Mouse (Mus musculus) heart, embryonic 12.5 days (tissue): ENCODE measurements at regions not wholly inside any gene's neighbourhood (a gene's known extent, or its start where the extent isn't known, plus 50 kb on each side); places are given as distances from the start of the nearest gene placed in this dataset.
"Not testable (repeated sequence)": the region's sequence is repeated elsewhere in the genome, so short reads cannot be mapped to it uniquely, and the experiment has no call there.

Experiments used
- ATAC-seq: fragments of 200-750 bp; cut with Nextera tagmentation; 2 replicates; pipeline ENCODE4 v1.8.0; 2017; ENCODE audit warnings: moderate TSS enrichment, moderate library complexity; ENCODE audit not compliant: insufficient number of reproducible peaks, low FRiP score
- H3K27ac ChIP-seq: fragments of 300-500 bp; sonication (generic); 2 replicates; pipeline ENCODE4 v1.5.1; 2016; ENCODE audit warnings: mild to moderate bottlenecking, moderate library complexity; ENCODE audit not compliant: poor library complexity, severe bottlenecking
- H3K27me3 ChIP-seq: fragments of 300-500 bp; sonication (generic); replicated peaks from 2 replicates; pipeline ENCODE4 v1.6.1; 2016; ENCODE audit warnings: mild to moderate bottlenecking, moderate library complexity
- H3K36me3 ChIP-seq: fragments of 300-500 bp; sonication (generic); 2 replicates; pipeline ENCODE4 v1.6.1; 2016; ENCODE audit warnings: mild to moderate bottlenecking, moderate library complexity
- H3K4me1 ChIP-seq: fragments of 300-500 bp; sonication (generic); replicated peaks from 2 replicates; pipeline ENCODE4 v1.6.1; 2016; ENCODE audit warnings: mild to moderate bottlenecking
- H3K4me2 ChIP-seq: fragments of 300-500 bp; sonication (generic); 2 replicates; pipeline ENCODE4 v1.6.1; 2016; ENCODE audit warnings: mild to moderate bottlenecking, moderate library complexity
- H3K4me3 ChIP-seq: fragments of 300-500 bp; sonication (generic); 2 replicates; pipeline ENCODE4 v1.5.1; 2016; ENCODE audit warnings: mild to moderate bottlenecking
- H3K9ac ChIP-seq: fragments of 300-500 bp; sonication (generic); 2 replicates; pipeline ENCODE4 v1.6.1; 2016; ENCODE audit warnings: mild to moderate bottlenecking, moderate library complexity
- H3K9me3 ChIP-seq: fragments of 300-500 bp; sonication (generic); replicated peaks from 2 replicates; pipeline ENCODE4 v1.6.1; 2016; ENCODE audit warnings: mild to moderate bottlenecking, moderate library complexity
- WGBS: fragments of 180-500 bp; shearing (Covaris S2); methylation state at CpG from one replicate; pipeline ENCODE4 v1.1.7; 2016; 5-methylcytosine and 5-hydroxymethylcytosine counted together

DNA sequence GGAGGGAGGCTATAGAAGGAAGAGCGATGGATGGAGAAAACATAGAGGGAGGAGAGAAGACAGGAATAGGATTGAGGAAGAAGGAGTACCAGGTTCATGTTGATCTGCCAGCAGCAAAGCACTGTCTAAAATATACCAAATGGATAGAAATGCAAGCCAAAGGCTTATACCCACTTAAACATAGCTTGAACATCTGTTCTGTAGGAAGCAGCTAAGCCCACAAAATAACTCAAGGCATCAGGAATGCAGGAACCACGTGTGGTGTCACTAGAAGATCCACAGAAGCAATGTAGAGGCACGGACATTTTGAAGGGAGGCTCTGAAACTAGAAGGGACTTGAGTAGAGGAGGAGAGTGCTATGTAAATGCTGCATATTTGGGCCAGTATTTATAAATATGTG lies 78.9 kb downstream of the Smgc start:
- Histone ChIP-seq H3K36me3 (no peaks in the 10 kb centered on the region), H3K9ac (no peak overlapping the region), H3K4me3 (no peak overlapping the region), H3K9me3 (no peaks in the 10 kb centered on the region), H3K27me3 (no peaks in the 10 kb centered on the region; the same call in 1 of the 2 replicates), H3K4me1 (no peaks in the 10 kb centered on the region), H3K27ac (no peak overlapping the region), H3K4me2 (no peak overlapping the region)
- 57% methylated on average over 3 of the region's 3 CpGs for WGBS
- ATAC-seq = no peak

DNA sequence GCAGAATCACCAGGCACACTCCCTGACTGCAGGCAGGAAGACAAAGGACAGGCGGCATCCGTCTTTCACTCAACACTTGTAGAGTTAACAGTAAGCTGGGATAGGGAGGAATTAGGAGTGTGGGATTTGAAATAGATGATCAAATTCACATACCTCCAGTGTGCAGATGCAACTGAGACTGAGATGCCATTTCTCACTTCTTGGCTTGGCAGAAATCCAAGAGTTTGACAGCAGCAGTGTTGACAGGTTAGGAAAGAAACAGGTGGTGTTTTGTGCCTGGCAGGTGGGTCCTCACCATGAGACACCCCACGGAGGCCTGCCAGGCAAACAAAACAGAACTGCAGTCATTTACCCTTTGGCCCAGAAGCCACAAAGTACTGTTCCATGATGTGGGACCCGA lies 79.8 kb downstream of the Smgc start:
- H3K9ac ChIP-seq = no peak overlapping the region
- ATAC-seq = no peak
- WGBS = 40% methylated on average over 4 of the region's 4 CpGs
- H3K4me3 ChIP-seq = no peak overlapping the region
- no peak overlapping the region for H3K27ac ChIP-seq
- H3K27me3 ChIP-seq = no peaks in the 10 kb centered on the region; the same call in 1 of the 2 replicates
- no peaks in the 10 kb centered on the region for H3K9me3 ChIP-seq
- no peak overlapping the region for H3K4me2 ChIP-seq
- no peaks in the 10 kb centered on the region for H3K36me3 ChIP-seq
- H3K4me1 ChIP-seq = no peaks in the 10 kb centered on the region

GRCm38 (mm10) chr15:91924542-91924941 lies 86.5 kb downstream of the Smgc start:
- 68% methylated on average over 4 of the region's 4 CpGs for WGBS
- no peak for ATAC-seq

GRCm38 (mm10) chr15:91927492-91927891 lies 89.4 kb downstream of the Smgc start:
- no peaks in the 10 kb centered on the region for H3K4me1 ChIP-seq
- no peaks in the 10 kb centered on the region for H3K36me3 ChIP-seq
- no peaks in the 10 kb centered on the region for H3K27me3 ChIP-seq
- no peak overlapping the region for H3K27ac ChIP-seq
- H3K4me3 ChIP-seq = no peak overlapping the region
- no peaks in the 10 kb centered on the region for H3K9me3 ChIP-seq
- H3K9ac ChIP-seq = no peak overlapping the region
- H3K4me2 ChIP-seq = no peak overlapping the region
- 23% methylated on average over 3 of the region's 3 CpGs for WGBS
- ATAC-seq = no peak

More at GRCm38 (mm10) chr15:91924542-91924941, 86.5 kb downstream of the Smgc start:
- Histone ChIP-seq H3K4me1 (no peaks in the 10 kb centered on the region), H3K4me2 (no peak overlapping the region), H3K4me3 (no peak overlapping the region), H3K9ac (no peak overlapping the region), H3K27me3 (no peaks in the 10 kb centered on the region), H3K27ac (no peak overlapping the region), H3K9me3 (no peaks in the 10 kb centered on the region), H3K36me3 (no peaks in the 10 kb centered on the region)

GRCm38 (mm10) chr15:91928511-91928910 lies 90.4 kb downstream of the Smgc start:
- no peaks in the 10 kb centered on the region for H3K9me3 ChIP-seq
- no peaks in the 10 kb centered on the region for H3K36me3 ChIP-seq
- no peak overlapping the region for H3K4me2 ChIP-seq
- WGBS = 73% methylated on average over 7 of the region's 7 CpGs
- no peak overlapping the region for H3K4me3 ChIP-seq
- no peaks in the 10 kb centered on the region for H3K27me3 ChIP-seq
- no peak overlapping the region for H3K9ac ChIP-seq
- no peak overlapping the region for H3K27ac ChIP-seq
- ATAC-seq = no peak
- no peaks in the 10 kb centered on the region for H3K4me1 ChIP-seq

DNA sequence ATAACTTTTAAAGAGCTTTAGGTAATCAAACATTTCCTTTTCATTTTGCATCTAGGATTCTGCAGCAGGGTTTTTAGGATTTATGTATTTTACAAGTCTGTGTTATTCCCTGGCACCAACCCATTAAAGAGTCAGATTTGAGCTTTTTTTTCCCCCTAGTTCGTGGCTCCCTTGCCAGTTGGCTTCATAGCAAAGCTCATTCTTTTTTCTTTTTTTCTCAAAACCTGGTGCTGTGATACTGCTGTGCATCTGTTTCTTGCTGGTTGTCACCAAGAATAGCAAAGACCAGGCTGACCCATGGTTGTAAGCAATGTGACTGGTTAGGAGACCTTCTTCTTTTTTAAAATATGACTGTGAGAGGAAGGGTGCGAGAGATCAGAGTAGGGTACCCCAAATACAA lies 93.7 kb upstream of the Cntn1 start:
- ATAC-seq = no peak
- Histone ChIP-seq H3K27me3 (no peaks in the 10 kb centered on the region), H3K9me3 (no peaks in the 10 kb centered on the region), H3K27ac (no peak overlapping the region), H3K36me3 (no peaks in the 10 kb centered on the region), H3K4me2 (no peak overlapping the region), H3K4me1 (no peaks in the 10 kb centered on the region), H3K4me3 (no peak overlapping the region), H3K9ac (no peak overlapping the region)
- WGBS = 63% methylated on average over 2 of the region's 2 CpGs

DNA sequence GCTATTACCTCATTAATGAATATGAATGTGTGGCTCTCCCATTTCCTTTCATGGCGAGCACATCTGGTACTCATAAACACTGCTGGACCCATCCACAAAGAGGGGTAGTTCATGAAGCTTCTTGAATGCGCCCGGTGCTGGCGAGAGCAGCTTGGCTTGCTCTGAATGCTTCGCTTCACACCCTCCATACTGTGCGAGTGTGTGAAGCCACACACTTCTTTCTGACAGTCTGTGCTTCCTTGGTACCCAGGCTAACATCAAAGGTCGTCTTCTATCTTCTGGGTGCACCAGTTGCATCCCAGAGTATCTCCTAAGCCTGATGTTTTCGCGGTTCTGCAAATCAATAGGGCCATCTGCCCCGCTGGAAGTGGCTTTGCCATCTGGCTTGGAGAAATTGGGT lies 85.8 kb upstream of the Cntn1 start:
- Histone ChIP-seq H3K4me2 (no peak overlapping the region), H3K9ac (no peak overlapping the region), H3K4me1 (no peaks in the 10 kb centered on the region), H3K27ac (no peak overlapping the region), H3K4me3 (no peak overlapping the region), H3K27me3 (no peaks in the 10 kb centered on the region), H3K9me3 (no peaks in the 10 kb centered on the region), H3K36me3 (no peaks in the 10 kb centered on the region)
- WGBS = 73% methylated on average over 10 of the region's 10 CpGs
- no peak for ATAC-seq

GRCm38 (mm10) chr15:91969378-91969777 lies 81.6 kb upstream of the Cntn1 start:
- Histone ChIP-seq H3K27ac (no peak overlapping the region), H3K4me1 (no peaks in the 10 kb centered on the region), H3K27me3 (no peaks in the 10 kb centered on the region), H3K9ac (no peak overlapping the region), H3K4me3 (no peak overlapping the region), H3K4me2 (no peak overlapping the region), H3K9me3 (no peaks in the 10 kb centered on the region), H3K36me3 (no peaks in the 10 kb centered on the region)
- ATAC-seq = no peak
- 26% methylated on average over 10 of the region's 10 CpGs for WGBS

DNA sequence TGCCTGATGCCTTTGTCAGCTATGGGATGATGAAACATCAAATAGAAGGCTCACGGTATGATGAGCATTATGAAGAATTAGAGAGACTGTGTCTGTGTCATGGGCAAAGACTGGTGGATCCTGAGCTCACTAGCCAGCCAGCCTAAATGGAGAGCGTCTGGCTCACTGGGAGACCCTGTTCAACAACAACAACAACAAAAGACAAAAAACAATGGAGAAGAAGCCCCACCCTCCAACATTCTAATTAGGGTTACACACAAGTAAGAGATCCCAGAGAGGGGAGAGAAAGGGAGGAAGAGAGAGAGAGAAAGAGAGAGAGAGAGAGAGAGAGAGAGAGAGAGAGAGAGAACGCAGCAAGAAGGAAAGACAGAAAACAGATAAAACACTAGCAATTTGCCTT lies 79.6 kb upstream of the Cntn1 start:
- 60% methylated on average over 3 of the region's 3 CpGs for WGBS
- Histone ChIP-seq H3K4me2 (peak overlapping the region; percentile 41; the same call in 1 of the 2 replicates), H3K9me3 (no peaks in the 10 kb centered on the region), H3K9ac (no peak overlapping the region), H3K4me1 (no peaks in the 10 kb centered on the region), H3K27ac (no peak overlapping the region), H3K4me3 (no peak overlapping the region), H3K36me3 (no peaks in the 10 kb centered on the region), H3K27me3 (no peaks in the 10 kb centered on the region)
- no peak for ATAC-seq

- H3K4me3 ChIP-seq = no peak overlapping the region
- no peaks in the 10 kb centered on the region for H3K36me3 ChIP-seq
- peak overlapping the region; percentile 41; the same call in 1 of the 2 replicates for H3K4me2 ChIP-seq
- no peak overlapping the region for H3K27ac ChIP-seq
- H3K4me1 ChIP-seq = no peaks in the 10 kb centered on the region
- no peak overlapping the region for H3K9ac ChIP-seq
- H3K9me3 ChIP-seq = no peaks in the 10 kb centered on the region
- H3K27me3 ChIP-seq = no peaks in the 10 kb centered on the region
- ATAC-seq = no peak
- 19% methylated on average over 5 of the region's 5 CpGs for WGBS
These were observed 79.1 kb upstream of the Cntn1 start for GRCm38 (mm10) chr15:91971846-91972245.

- WGBS = 55% methylated on average over 2 of the region's 2 CpGs
- Histone ChIP-seq H3K36me3 (no peaks in the 10 kb centered on the region), H3K9me3 (no peaks in the 10 kb centered on the region), H3K9ac (no peak overlapping the region), H3K4me3 (no peak overlapping the region), H3K4me2 (no peak overlapping the region), H3K27me3 (no peaks in the 10 kb centered on the region), H3K4me1 (no peaks in the 10 kb centered on the region), H3K27ac (no peak overlapping the region)
- no peak for ATAC-seq
These were observed 75.4 kb upstream of the Cntn1 start for GRCm38 (mm10) chr15:91975606-91976005.

GRCm38 (mm10) chr15:91983186-91983585 lies 67.8 kb upstream of the Cntn1 start:
- not testable (repeated sequence) for H3K36me3 ChIP-seq, H3K4me3 ChIP-seq, H3K27me3 ChIP-seq, ATAC-seq, H3K9ac ChIP-seq, H3K27ac ChIP-seq, H3K4me1 ChIP-seq, H3K4me2 ChIP-seq
- peaks cover 12% of the 10 kb centered on the region for H3K9me3 ChIP-seq
- 95% methylated on average over 15 of the region's 15 CpGs for WGBS
